Mouse (Mus musculus): ENCODE measurements at regions not wholly inside any gene's neighbourhood (a gene's known extent, or its start where the extent isn't known, plus 50 kb on each side); places are given as distances from the start of the nearest gene placed in this dataset.

- 84% methylated on average over 13 of the region's 13 CpGs for whole genome bisulfite sequencing
- no peak overlapping the region for H3K9ac ChIP-seq (ENCODE audit: low read depth, low read length)
- no peak overlapping the region for H3K27ac ChIP-seq
- DNase-seq: no peak
- H3K36me3 ChIP-seq (ENCODE audit: control insufficient read depth, insufficient read depth, low read length): no peaks in the 10 kb centered on the region
- TF ChIP-seq EP300 (IDR thresholded peaks at IDR 0.05; ENCODE audit: insufficient read depth, low read depth, low read length) (no peak), POLR2A (IDR thresholded peaks at IDR 0.05; ENCODE audit: insufficient read depth, low read depth, low read length) (no peak), CTCF (IDR thresholded peaks at IDR 0.05) (no peak)
- intact Hi-C loops (cut with DNase I): no loop called here
- no peaks in the 10 kb centered on the region for H3K79me2 ChIP-seq (replicated peaks; ENCODE audit: control insufficient read depth, insufficient read depth, low read length)
- no peak overlapping the region for H3K4me3 ChIP-seq
- H3K4me1 ChIP-seq (ENCODE audit: control insufficient read depth, insufficient read depth, low read length): no peaks in the 10 kb centered on the region
- H3K27me3 ChIP-seq (ENCODE audit: control insufficient read depth, insufficient read depth, low read length): no peaks in the 10 kb centered on the region
Observed at GRCm38 (mm10) chr1:125174725-125175124, 260.8 kb downstream of the Actr3 start.

GRCm38 (mm10) chr1:125172474-125172873 is 263.1 kb downstream of the Actr3 start:
- Histone ChIP-seq H3K27me3 (ENCODE audit: control insufficient read depth, insufficient read depth, low read length) (no peaks in the 10 kb centered on the region), H3K27ac (no peak overlapping the region), H3K9ac (ENCODE audit: low read depth, low read length) (no peak overlapping the region), H3K79me2 (replicated peaks; ENCODE audit: control insufficient read depth, insufficient read depth, low read length) (no peaks in the 10 kb centered on the region), H3K4me3 (no peak overlapping the region), H3K4me1 (ENCODE audit: control insufficient read depth, insufficient read depth, low read length) (no peaks in the 10 kb centered on the region), H3K36me3 (ENCODE audit: control insufficient read depth, insufficient read depth, low read length) (no peaks in the 10 kb centered on the region)
- intact Hi-C loops (cut with DNase I): no loop called here
- WGBS: 63% methylated on average over 1 of the region's 1 CpGs
- no peak for TF ChIP-seq POLR2A (IDR thresholded peaks at IDR 0.05; ENCODE audit: insufficient read depth, low read depth, low read length)
- TF ChIP-seq EP300 (IDR thresholded peaks at IDR 0.05; ENCODE audit: insufficient read depth, low read depth, low read length): no peak
- TF ChIP-seq CTCF (IDR thresholded peaks at IDR 0.05): no peak
- DNase-seq: no peak

- Histone ChIP-seq H3K27ac (no peak overlapping the region), H3K27me3 (ENCODE audit: control insufficient read depth, insufficient read depth, low read length) (no peaks in the 10 kb centered on the region), H3K36me3 (ENCODE audit: control insufficient read depth, insufficient read depth, low read length) (no peaks in the 10 kb centered on the region), H3K4me1 (ENCODE audit: control insufficient read depth, insufficient read depth, low read length) (no peaks in the 10 kb centered on the region), H3K79me2 (replicated peaks; ENCODE audit: control insufficient read depth, insufficient read depth, low read length) (no peaks in the 10 kb centered on the region), H3K9ac (ENCODE audit: low read depth, low read length) (no peak overlapping the region), H3K4me3 (no peak overlapping the region)
- 74% methylated on average over 1 of the region's 1 CpGs for WGBS
- no peak for DNase-seq
- intact Hi-C loops (cut with DNase I): no loop called here
- TF ChIP-seq EP300 (IDR thresholded peaks at IDR 0.05; ENCODE audit: insufficient read depth, low read depth, low read length) (no peak), CTCF (IDR thresholded peaks at IDR 0.05) (no peak)
Observed at GRCm38 (mm10) chr1:125165226-125165625, 270.3 kb downstream of the Actr3 start.

DNA sequence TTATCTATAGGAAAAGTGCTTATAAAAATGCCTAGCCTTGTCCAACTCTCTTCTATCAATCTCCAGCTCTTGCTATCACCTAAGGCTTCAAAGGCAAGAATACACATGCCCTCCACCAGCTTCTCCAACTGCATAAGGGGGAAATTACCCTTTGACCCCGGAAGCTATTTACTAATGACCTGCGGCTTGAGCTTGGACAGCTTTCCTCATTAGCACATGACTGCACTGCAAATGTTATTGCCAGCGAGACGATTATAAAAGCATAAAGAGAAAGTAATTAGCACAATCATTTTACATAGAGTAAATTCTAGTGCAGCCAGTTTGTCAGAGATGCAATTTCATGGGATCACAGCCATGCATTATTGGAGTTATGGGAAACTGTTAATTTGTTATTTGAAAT is 277.0 kb downstream of the Actr3 start:
- TF ChIP-seq POLR2A (IDR thresholded peaks at IDR 0.05; ENCODE audit: insufficient read depth, low read depth, low read length): no peak
- TF ChIP-seq CTCF (IDR thresholded peaks at IDR 0.05): no peak
- no peak for TF ChIP-seq EP300 (IDR thresholded peaks at IDR 0.05; ENCODE audit: insufficient read depth, low read depth, low read length)
- Histone ChIP-seq H3K4me3 (no peak overlapping the region), H3K79me2 (replicated peaks; ENCODE audit: control insufficient read depth, insufficient read depth, low read length) (no peaks in the 10 kb centered on the region), H3K36me3 (ENCODE audit: control insufficient read depth, insufficient read depth, low read length) (no peaks in the 10 kb centered on the region), H3K9ac (ENCODE audit: low read depth, low read length) (no peak overlapping the region), H3K4me1 (ENCODE audit: control insufficient read depth, insufficient read depth, low read length) (no peaks in the 10 kb centered on the region), H3K27ac (no peak overlapping the region), H3K27me3 (ENCODE audit: control insufficient read depth, insufficient read depth, low read length) (no peaks in the 10 kb centered on the region)
- intact Hi-C loops (cut with DNase I): no loop called here
- WGBS: 73% methylated on average over 4 of the region's 4 CpGs
- DNase-seq: no peak

- no peak overlapping the region for H3K4me3 ChIP-seq
- H3K4me1 ChIP-seq (ENCODE audit: control insufficient read depth, insufficient read depth, low read length): no peaks in the 10 kb centered on the region
- no peak for DNase-seq
- TF ChIP-seq CTCF (IDR thresholded peaks at IDR 0.05): no peak
- no peak for TF ChIP-seq EP300 (IDR thresholded peaks at IDR 0.05; ENCODE audit: insufficient read depth, low read depth, low read length)
- H3K27me3 ChIP-seq (ENCODE audit: control insufficient read depth, insufficient read depth, low read length): no peaks in the 10 kb centered on the region
- no peaks in the 10 kb centered on the region for H3K79me2 ChIP-seq (replicated peaks; ENCODE audit: control insufficient read depth, insufficient read depth, low read length)
- 90% methylated on average over 2 of the region's 2 CpGs for WGBS
- H3K36me3 ChIP-seq (ENCODE audit: control insufficient read depth, insufficient read depth, low read length): no peaks in the 10 kb centered on the region
- no peak overlapping the region for H3K27ac ChIP-seq
- intact Hi-C loops (cut with DNase I): no loop called here
- H3K9ac ChIP-seq (ENCODE audit: low read depth, low read length): no peak overlapping the region
Observed at GRCm38 (mm10) chr1:125156093-125156492, 279.4 kb downstream of the Actr3 start.

DNA sequence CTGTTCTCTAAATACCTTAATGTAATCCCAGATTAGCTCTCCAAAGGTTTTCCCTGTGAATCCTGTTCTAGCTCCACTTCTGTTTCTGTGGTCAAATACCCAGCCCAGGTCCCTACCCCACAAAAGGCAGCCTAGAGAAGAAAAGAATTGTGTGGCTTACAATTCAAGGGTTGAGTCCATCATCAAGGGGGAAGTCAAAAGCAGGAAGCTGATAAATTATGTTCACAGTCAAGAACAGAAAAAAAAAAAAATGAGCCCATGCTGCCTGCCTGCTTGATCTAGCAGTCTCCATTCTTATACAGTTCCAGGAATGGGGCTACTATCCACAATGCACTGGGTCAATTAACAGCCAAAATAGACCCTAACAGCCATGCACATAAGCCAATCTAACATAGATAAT is 285.7 kb downstream of the Actr3 start:
- H3K4me3 ChIP-seq: no peak overlapping the region
- no peaks in the 10 kb centered on the region for H3K79me2 ChIP-seq (replicated peaks; ENCODE audit: control insufficient read depth, insufficient read depth, low read length)
- intact Hi-C loops (cut with DNase I): no loop called here
- H3K9ac ChIP-seq (ENCODE audit: low read depth, low read length): no peak overlapping the region
- TF ChIP-seq EP300 (IDR thresholded peaks at IDR 0.05; ENCODE audit: insufficient read depth, low read depth, low read length): no peak
- TF ChIP-seq POLR2A (IDR thresholded peaks at IDR 0.05; ENCODE audit: insufficient read depth, low read depth, low read length): no peak
- TF ChIP-seq CTCF (IDR thresholded peaks at IDR 0.05): no peak
- DNase-seq: no peak
- no peaks in the 10 kb centered on the region for H3K27me3 ChIP-seq (ENCODE audit: control insufficient read depth, insufficient read depth, low read length)
- no peaks in the 10 kb centered on the region for H3K36me3 ChIP-seq (ENCODE audit: control insufficient read depth, insufficient read depth, low read length)
- no peaks in the 10 kb centered on the region for H3K4me1 ChIP-seq (ENCODE audit: control insufficient read depth, insufficient read depth, low read length)
- no peak overlapping the region for H3K27ac ChIP-seq
